Mouse (Mus musculus) megakaryocyte, embryonic 14.5 days (primary cell): ENCODE measurements around the gene Arpc5l.

Source experiments
- FLI1 ChIP-seq: IDR thresholded peaks from 2 replicates; pipeline ENCODE4 v1.6.1; 2012; ENCODE audit warnings: low read length, inconsistent platforms, mixed read lengths
- GATA1 ChIP-seq: IDR thresholded peaks from 3 replicates; pipeline ENCODE4 v1.6.1; 2012; ENCODE audit warnings: mixed read lengths, low read length, inconsistent platforms, borderline replicate concordance

DNA sequence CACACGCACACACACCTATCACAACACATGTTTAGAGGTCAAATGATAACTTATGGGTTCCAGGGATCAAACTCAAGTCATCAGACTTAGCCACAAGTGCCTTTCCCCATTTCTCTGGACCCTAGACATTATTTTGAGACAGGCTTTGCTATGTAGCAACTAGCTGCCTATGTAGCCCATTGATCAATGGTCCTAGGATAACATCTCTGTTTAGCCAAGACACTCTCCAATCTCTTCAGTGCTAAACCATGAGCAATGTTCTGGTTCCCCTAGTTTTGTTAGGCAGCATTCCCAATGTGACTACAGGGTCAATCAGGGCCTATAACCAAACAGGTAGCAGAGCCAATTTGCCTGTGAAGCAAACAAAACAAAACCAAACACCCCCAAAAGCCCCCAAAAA lies 43.4 kb downstream of the Arpc5l start:
- TF ChIP-seq GATA1 (no peak), FLI1 (no peak)
